Mouse (Mus musculus) heart, embryonic 11.5 days (tissue): ENCODE measurements at regions not wholly inside any gene's neighbourhood (a gene's known extent, or its start where the extent isn't known, plus 50 kb on each side); places are given as distances from the start of the nearest gene placed in this dataset.

Source experiments
- ATAC-seq: fragments of 200-750 bp; cut with Nextera tagmentation; replicated peaks from 2 replicates; pipeline ENCODE4 v1.8.0; 2017; ENCODE audit warnings: moderate library complexity; ENCODE audit not compliant: insufficient number of reproducible peaks, low FRiP score, low TSS enrichment
- H3K27ac ChIP-seq: fragments of 300-500 bp; sonication (generic); 2 replicates; pipeline ENCODE4 v1.5.1; 2014; ENCODE audit warnings: mild to moderate bottlenecking, low read depth, low read length
- H3K27me3 ChIP-seq: fragments of 300-500 bp; sonication (generic); 2 replicates; pipeline ENCODE4 v1.6.1; 2014; ENCODE audit warnings: mild to moderate bottlenecking, low read length, mixed read lengths; ENCODE audit not compliant: control insufficient read depth, insufficient read depth
- H3K36me3 ChIP-seq: fragments of 300-500 bp; sonication (generic); 2 replicates; pipeline ENCODE4 v1.6.1; 2014; ENCODE audit warnings: mild to moderate bottlenecking, low read length, moderate library complexity, mixed read lengths; ENCODE audit not compliant: control insufficient read depth, insufficient read depth
- H3K4me1 ChIP-seq: fragments of 300-500 bp; sonication (generic); 2 replicates; pipeline ENCODE4 v1.6.1; 2014; ENCODE audit warnings: low read length; ENCODE audit not compliant: control insufficient read depth, insufficient read depth
- H3K4me2 ChIP-seq: fragments of 300-500 bp; sonication (generic); 2 replicates; pipeline ENCODE4 v1.6.1; 2014; ENCODE audit warnings: mild to moderate bottlenecking, moderate library complexity
- H3K4me3 ChIP-seq: fragments of 300-500 bp; sonication (generic); 2 replicates; pipeline ENCODE4 v1.5.1; 2014; ENCODE audit warnings: low read depth, low read length
- H3K9ac ChIP-seq: fragments of 300-500 bp; sonication (generic); 2 replicates; pipeline ENCODE4 v1.6.1; 2014; ENCODE audit warnings: mild to moderate bottlenecking, low read depth, low read length, moderate library complexity
- H3K9me3 ChIP-seq: fragments of 300-500 bp; sonication (generic); replicated peaks from 2 replicates; pipeline ENCODE4 v1.6.1; 2016; ENCODE audit warnings: low read length; ENCODE audit not compliant: control insufficient read depth
- WGBS: fragments of 180-500 bp; shearing (Covaris S2); extraction: QIAGEN DNeasy Blood & Tissue Kit; methylation state at CpG from one replicate; pipeline ENCODE4 v1.1.7; 2014; ENCODE audit not compliant: insufficient replicate concordance; 5-methylcytosine and 5-hydroxymethylcytosine counted together

DNA sequence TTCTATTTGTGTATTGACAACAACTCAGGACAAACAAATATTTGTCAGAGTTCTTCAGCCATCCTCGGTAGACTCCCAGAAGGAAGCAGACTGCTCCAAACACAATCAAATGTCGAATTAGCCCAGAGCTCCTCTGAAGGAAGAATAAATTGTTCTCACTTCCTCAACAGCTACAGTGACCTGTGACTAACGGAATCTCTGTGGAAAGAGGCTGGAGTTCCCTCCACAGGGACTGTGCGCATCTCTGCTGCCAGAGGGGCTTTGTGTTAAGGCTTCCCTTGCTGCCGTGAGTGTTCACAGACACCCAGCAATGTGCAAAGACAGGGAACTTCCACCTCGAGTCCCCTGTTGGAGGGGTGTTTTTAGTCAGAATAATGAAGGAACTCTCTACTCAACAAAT is 107.0 kb upstream of the Irs2 start:
- H3K4me3 ChIP-seq = no peak overlapping the region
- no peaks in the 10 kb centered on the region for H3K9me3 ChIP-seq
- no peaks in the 10 kb centered on the region for H3K36me3 ChIP-seq
- no peak overlapping the region for H3K9ac ChIP-seq
- WGBS = 36% methylated on average over 6 of the region's 6 CpGs
- no peak overlapping the region for H3K4me2 ChIP-seq
- H3K27ac ChIP-seq = no peak overlapping the region
- H3K4me1 ChIP-seq = no peaks in the 10 kb centered on the region
- no peak for ATAC-seq
- H3K27me3 ChIP-seq = no peaks in the 10 kb centered on the region

DNA sequence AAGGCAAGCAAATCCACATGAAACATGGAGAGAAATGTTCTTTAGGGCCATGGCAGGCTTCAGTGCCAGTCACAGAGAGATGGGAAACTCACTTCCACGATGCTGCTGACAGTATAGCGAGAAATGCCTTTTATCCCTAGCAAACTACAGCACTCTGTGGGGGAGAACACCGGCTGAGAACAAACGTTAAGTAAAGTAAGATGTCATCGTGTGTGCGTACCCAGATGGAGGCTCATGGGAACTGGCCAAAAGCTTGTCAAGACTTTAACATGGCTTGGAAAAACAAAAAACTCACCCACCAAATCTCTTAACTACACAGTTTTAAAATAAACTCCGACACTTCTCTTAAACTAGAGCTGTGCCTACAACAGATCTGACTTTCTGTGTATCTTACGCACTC is 106.3 kb upstream of the Irs2 start:
- Histone ChIP-seq H3K9me3 (no peaks in the 10 kb centered on the region), H3K4me2 (no peak overlapping the region), H3K36me3 (no peaks in the 10 kb centered on the region), H3K27ac (no peak overlapping the region), H3K27me3 (no peaks in the 10 kb centered on the region), H3K4me1 (no peaks in the 10 kb centered on the region), H3K4me3 (no peak overlapping the region), H3K9ac (no peak overlapping the region)
- 50% methylated on average over 8 of the region's 8 CpGs for WGBS
- ATAC-seq = no peak

DNA sequence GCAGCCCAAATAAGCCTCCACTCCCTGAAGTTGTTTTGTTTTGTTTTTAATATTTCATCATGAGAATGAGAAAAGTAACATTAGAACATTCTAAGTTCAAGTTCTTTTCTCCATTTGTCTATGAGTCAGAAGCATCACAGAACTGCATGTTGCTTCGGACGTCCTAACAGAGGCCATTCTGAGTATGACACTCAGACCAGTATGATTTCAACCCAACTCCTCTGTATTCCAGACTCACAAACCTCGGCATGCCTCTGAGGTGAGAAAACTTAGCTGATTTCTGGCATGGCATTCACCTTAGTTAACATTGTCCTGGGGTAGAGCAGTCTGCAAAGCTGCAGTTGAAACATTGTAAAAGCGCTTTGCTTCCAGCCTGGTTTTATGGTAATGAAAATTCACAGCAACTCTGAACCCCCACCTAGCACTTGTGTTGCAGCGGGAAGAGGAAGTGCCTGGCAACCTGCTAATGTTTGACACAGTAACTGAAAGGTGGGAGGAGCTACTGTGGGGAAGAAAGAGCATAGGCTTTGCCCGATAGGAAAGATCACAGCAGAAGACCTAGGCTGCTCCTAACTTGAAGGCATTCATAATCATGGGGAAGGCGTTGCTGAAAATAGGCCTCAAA is 104.8 kb upstream of the Irs2 start:
- Histone ChIP-seq H3K36me3 (no peaks in the 10 kb centered on the region), H3K9ac (no peak overlapping the region), H3K4me2 (no peak overlapping the region), H3K4me1 (no peaks in the 10 kb centered on the region), H3K27me3 (no peaks in the 10 kb centered on the region), H3K9me3 (no peaks in the 10 kb centered on the region), H3K27ac (no peak overlapping the region), H3K4me3 (no peak overlapping the region)
- 56% methylated on average over 7 of the region's 7 CpGs for WGBS
- no peak for ATAC-seq

DNA sequence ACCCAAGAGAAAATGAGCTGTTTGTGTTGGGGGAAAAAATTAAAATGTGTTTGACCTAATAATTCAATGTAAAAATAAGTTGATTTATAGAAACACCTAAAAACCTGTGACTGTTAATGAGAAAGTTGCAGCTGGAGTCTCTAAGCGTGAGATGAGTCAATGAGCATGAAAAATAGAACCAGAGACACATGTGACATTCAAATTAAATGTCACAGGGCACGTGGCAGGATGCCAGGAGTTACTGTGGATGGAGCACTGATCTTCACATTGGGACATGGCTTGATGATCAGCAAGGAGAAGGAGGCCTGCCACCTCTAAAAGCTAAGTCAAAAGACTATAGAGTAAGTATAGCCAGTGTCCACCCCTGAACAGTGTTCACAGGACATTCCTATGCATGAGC is 103.7 kb upstream of the Irs2 start:
- Histone ChIP-seq H3K4me3 (no peak overlapping the region), H3K4me2 (no peak overlapping the region), H3K9ac (no peak overlapping the region), H3K36me3 (no peaks in the 10 kb centered on the region), H3K27ac (no peak overlapping the region), H3K27me3 (no peaks in the 10 kb centered on the region), H3K4me1 (no peaks in the 10 kb centered on the region), H3K9me3 (no peaks in the 10 kb centered on the region)
- ATAC-seq = no peak
- 72% methylated on average over 2 of the region's 2 CpGs for WGBS

DNA sequence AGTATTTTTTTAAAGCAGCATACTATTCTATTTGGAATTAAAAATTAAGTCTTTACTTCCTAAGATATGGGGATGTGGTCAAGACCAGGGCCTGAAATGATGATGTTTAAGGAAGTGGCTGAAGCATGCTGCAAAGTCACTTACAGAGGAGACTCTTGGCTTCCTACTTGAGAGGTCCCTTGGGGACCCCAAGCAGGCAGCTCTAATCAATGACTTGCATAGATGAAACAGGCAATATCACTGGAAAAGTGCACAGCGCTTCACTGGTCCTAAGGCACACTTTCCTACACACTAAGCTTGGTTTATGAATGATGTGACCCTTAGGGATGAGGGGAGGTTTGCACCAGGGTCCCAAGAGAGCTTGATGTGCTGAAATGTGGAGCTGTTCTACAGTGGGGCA is 99.2 kb upstream of the Irs2 start:
- 90% methylated on average over 1 of the region's 1 CpGs for WGBS
- Histone ChIP-seq H3K36me3 (no peaks in the 10 kb centered on the region), H3K4me1 (no peaks in the 10 kb centered on the region), H3K4me3 (no peak overlapping the region), H3K27me3 (no peaks in the 10 kb centered on the region), H3K9ac (no peak overlapping the region), H3K9me3 (no peaks in the 10 kb centered on the region), H3K27ac (no peak overlapping the region), H3K4me2 (no peak overlapping the region)
- ATAC-seq = no peak

DNA sequence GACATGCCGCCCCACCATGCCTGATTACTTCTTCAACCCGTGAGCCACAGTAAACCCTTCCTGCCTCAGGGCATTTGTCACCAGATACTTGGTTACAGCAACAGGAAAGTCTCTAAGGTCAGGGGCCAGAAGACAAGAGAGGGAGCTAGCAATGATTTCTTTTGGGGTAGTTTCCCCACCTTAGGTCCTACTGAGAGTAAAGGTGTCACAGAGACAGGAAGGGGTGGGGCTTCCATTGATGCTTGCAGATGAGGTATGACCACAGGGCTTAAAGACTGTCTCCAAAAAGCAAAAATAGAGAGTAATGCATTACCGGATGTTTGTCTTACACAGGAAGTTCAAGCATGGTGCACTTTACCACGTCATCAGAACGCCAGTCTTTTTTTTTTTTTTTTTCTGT is 98.8 kb upstream of the Irs2 start:
- Histone ChIP-seq H3K9me3 (no peaks in the 10 kb centered on the region), H3K36me3 (no peaks in the 10 kb centered on the region), H3K27me3 (no peaks in the 10 kb centered on the region), H3K4me2 (no peak overlapping the region), H3K4me1 (no peaks in the 10 kb centered on the region), H3K4me3 (no peak overlapping the region), H3K9ac (no peak overlapping the region), H3K27ac (no peak overlapping the region)
- WGBS = 81% methylated on average over 5 of the region's 5 CpGs
- no peak for ATAC-seq

DNA sequence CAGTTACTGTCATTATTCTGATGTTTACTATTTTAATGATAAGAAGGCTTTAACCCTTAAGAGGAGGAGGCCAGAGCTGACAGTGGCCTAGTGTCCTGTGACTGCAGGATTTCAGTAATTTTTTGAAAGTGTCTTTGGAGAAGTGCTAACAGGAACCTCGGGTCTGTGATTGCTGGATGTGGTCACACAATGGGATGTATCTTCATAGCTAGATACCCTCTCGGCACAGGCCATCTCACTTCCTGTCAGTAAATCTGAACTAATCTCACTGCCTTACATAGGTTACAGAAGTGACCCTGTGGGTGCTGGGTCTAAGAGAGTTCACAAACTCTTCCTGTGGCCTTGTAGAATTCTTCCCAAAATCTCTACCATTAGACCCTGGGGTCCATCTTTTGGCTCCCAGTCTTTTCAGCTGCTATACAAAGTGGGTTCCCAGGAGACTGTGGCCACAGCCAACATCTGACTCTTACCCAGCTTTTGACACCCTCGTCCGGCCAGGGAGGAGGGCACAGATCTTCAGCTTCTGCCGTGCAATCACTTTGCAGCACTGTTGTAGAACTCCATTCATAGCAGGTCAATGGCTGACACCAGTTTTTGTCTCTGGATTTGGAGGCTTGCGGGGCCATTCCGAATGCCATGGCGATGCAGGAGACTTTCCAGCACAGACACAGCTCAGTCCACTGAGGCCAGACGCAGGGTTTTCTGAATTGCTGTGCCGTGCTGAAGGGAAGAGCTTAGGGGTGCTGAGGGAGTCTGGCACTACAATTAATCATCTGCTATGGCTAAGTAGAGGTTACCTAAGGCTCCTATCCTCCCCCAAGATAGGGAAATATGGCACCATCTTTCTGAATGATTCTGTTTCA is 95.7 kb upstream of the Irs2 start:
- Histone ChIP-seq H3K4me3 (no peak overlapping the region), H3K4me2 (no peak overlapping the region), H3K27me3 (no peaks in the 10 kb centered on the region), H3K4me1 (no peaks in the 10 kb centered on the region), H3K27ac (no peak overlapping the region), H3K36me3 (no peaks in the 10 kb centered on the region), H3K9me3 (no peaks in the 10 kb centered on the region), H3K9ac (no peak overlapping the region)
- 73% methylated on average over 10 of the region's 10 CpGs for WGBS
- no peak for ATAC-seq

DNA sequence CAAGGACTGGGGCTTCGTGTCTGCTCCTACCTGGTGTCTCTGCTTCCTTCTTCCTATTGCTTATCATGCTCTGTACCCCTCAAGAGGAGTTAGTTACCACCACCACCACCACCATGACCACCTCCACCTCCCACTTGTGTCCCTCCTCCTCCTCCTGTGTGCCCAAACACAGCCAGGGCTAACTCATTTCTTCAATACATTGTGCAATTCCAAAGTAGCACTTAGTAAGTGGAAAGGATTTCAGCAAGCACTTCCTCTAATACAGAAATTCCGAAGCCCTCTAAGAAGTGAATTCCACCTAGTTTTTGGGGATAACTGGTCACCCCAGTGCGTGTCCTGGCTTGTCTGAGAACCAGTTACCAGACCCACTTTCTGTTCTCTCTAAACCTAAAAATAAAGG is 92.1 kb upstream of the Irs2 start:
- Histone ChIP-seq H3K4me1 (no peaks in the 10 kb centered on the region), H3K36me3 (no peaks in the 10 kb centered on the region)
- WGBS = 86% methylated on average over 3 of the region's 3 CpGs

DNA sequence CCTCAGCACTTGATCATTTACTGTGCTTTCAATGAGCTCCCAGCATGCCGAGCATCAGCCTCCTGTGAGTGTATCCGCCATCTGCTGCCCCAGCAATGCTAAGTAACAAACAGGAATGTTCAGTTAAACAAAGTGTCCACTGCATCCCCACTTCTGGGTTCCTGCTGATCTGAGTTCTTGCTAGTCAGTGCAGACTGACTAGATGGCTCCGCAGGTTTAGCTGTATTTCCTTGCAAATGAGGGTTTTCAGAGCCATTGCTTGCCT is 91.3 kb upstream of the Irs2 start:
- no peak overlapping the region for H3K9ac ChIP-seq
- no peak for ATAC-seq
- no peaks in the 10 kb centered on the region for H3K36me3 ChIP-seq
- WGBS = 79% methylated on average over 3 of the region's 3 CpGs
- H3K4me3 ChIP-seq = no peak overlapping the region
- no peaks in the 10 kb centered on the region for H3K27me3 ChIP-seq
- no peaks in the 10 kb centered on the region for H3K4me1 ChIP-seq
- no peaks in the 10 kb centered on the region for H3K9me3 ChIP-seq
- H3K4me2 ChIP-seq = no peak overlapping the region
- no peak overlapping the region for H3K27ac ChIP-seq

More for the DNA sequence above, 92.1 kb upstream of the Irs2 start:
- Histone ChIP-seq H3K9me3 (no peaks in the 10 kb centered on the region), H3K4me2 (no peak overlapping the region), H3K9ac (no peak overlapping the region), H3K4me3 (no peak overlapping the region), H3K27ac (no peak overlapping the region), H3K27me3 (no peaks in the 10 kb centered on the region)
- ATAC-seq = no peak
